Mouse (Mus musculus): ENCODE measurements around the gene Eipr1. TPM values are rescaled to one million over a fixed set of nuclear protein-coding genes. Genes with fewer than 3 reads are reported as not detected.

Gene Eipr1
- polyA plus RNA-seq (2014; fragmentation: Nextera tagmentation; extraction: Ambion mirVana): 28.2 and 29.0 TPM in 2 replicates

- Histone ChIP-seq H3K4me3 (ENCODE audit: low read depth, low read length) (peak within 1 kb of the TSS; percentile 80), H3K4me1 (ENCODE audit: control insufficient read depth, insufficient read depth, low read length) (peaks cover 5% of the 10 kb centered on the region), H3K36me3 (ENCODE audit: control insufficient read depth, insufficient read depth, low read length) (no peaks in the 10 kb centered on the region), H3K9ac (ENCODE audit: low read depth, low read length) (peak within 1 kb of the TSS; percentile 78), H3K27ac (replicated peaks; ENCODE audit: low read depth, low read length) (peak within 1 kb of the TSS; percentile 77), H3K9me3 (ENCODE audit: control insufficient read depth, low read length) (no peaks in the 10 kb centered on the region), H3K27me3 (replicated peaks; ENCODE audit: control insufficient read depth, insufficient read depth, low read length) (no peaks in the 10 kb centered on the region), H3K4me2 (ENCODE audit: low read depth, low read length) (peak within 1 kb of the TSS; percentile 94)
- ATAC-seq (ENCODE audit: low read depth) (peak; percentile 92), DNase-seq (ENCODE audit: low spot score) (peak; percentile 97)
- 6% methylated on average over 36 of the region's 36 CpGs for WGBS
Measured at GRCm38 (mm10) chr12:28751508-28752263, at the start of gene Eipr1. Eipr1 (plus strand) TSS chr12:28751803.

- Histone ChIP-seq H3K9ac (ENCODE audit: low read depth, low read length) (no peak overlapping the region), H3K27ac (replicated peaks; ENCODE audit: low read depth, low read length) (no peak overlapping the region), H3K27me3 (replicated peaks; ENCODE audit: control insufficient read depth, insufficient read depth, low read length) (no peaks in the 10 kb centered on the region), H3K4me2 (ENCODE audit: low read depth, low read length) (no peak overlapping the region), H3K4me3 (ENCODE audit: low read depth, low read length) (no peak overlapping the region), H3K36me3 (ENCODE audit: control insufficient read depth, insufficient read depth, low read length) (peaks cover 28% of the 10 kb centered on the region; the same call in 1 of the 2 replicates), H3K9me3 (ENCODE audit: control insufficient read depth, low read length) (no peaks in the 10 kb centered on the region), H3K4me1 (ENCODE audit: control insufficient read depth, insufficient read depth, low read length) (no peaks in the 10 kb centered on the region)
- 11% methylated on average over 12 of the region's 12 CpGs for WGBS
- DNase-seq (ENCODE audit: low spot score): no peak
- no peak for ATAC-seq (ENCODE audit: low read depth)
Measured at GRCm38 (mm10) chr12:28704381-28704780, 47.2 kb upstream of the Eipr1 start.

GRCm38 (mm10) chr12:28705204-28705603 is 46.4 kb upstream of the Eipr1 start:
- 79% methylated on average over 6 of the region's 6 CpGs for WGBS
- Histone ChIP-seq H3K4me1 (ENCODE audit: control insufficient read depth, insufficient read depth, low read length) (no peaks in the 10 kb centered on the region), H3K9ac (ENCODE audit: low read depth, low read length) (no peak overlapping the region), H3K27me3 (replicated peaks; ENCODE audit: control insufficient read depth, insufficient read depth, low read length) (no peaks in the 10 kb centered on the region), H3K27ac (replicated peaks; ENCODE audit: low read depth, low read length) (no peak overlapping the region), H3K4me2 (ENCODE audit: low read depth, low read length) (no peak overlapping the region), H3K4me3 (ENCODE audit: low read depth, low read length) (no peak overlapping the region), H3K36me3 (ENCODE audit: control insufficient read depth, insufficient read depth, low read length) (peaks cover 36% of the 10 kb centered on the region; the same call in 1 of the 2 replicates), H3K9me3 (ENCODE audit: control insufficient read depth, low read length) (no peaks in the 10 kb centered on the region)
- ATAC-seq (ENCODE audit: low read depth) (no peak), DNase-seq (ENCODE audit: low spot score) (no peak)

DNA sequence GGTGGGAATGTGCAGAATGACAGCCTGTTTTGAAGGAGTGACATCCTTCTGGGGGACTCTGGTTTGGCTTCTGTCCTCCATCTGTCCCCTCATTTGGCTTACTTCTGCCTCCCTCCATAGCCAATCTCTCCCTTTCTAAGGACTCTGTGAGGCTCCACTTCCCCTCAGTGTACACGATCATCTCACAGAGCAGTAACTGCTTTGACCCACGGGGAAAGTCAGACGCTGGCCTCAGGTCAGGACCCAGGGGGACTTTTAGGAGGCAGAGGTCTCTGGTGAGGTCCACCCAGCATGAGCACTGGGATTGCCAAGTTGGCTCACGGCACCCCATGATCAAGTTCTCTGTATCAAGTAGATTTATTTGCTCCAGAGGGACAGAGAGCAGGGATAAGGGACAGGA is 43.4 kb upstream of the Eipr1 start:
- H3K4me2 ChIP-seq (ENCODE audit: low read depth, low read length): no peak overlapping the region
- H3K4me3 ChIP-seq (ENCODE audit: low read depth, low read length): no peak overlapping the region
- 81% methylated on average over 4 of the region's 4 CpGs for WGBS
- H3K9me3 ChIP-seq (ENCODE audit: control insufficient read depth, low read length): no peaks in the 10 kb centered on the region
- ATAC-seq (ENCODE audit: low read depth) (no peak), DNase-seq (ENCODE audit: low spot score) (no peak)
- H3K4me1 ChIP-seq (ENCODE audit: control insufficient read depth, insufficient read depth, low read length): no peaks in the 10 kb centered on the region
- no peak overlapping the region for H3K27ac ChIP-seq (replicated peaks; ENCODE audit: low read depth, low read length)
- H3K36me3 ChIP-seq (ENCODE audit: control insufficient read depth, insufficient read depth, low read length): peaks cover 46% of the 10 kb centered on the region
- no peaks in the 10 kb centered on the region for H3K27me3 ChIP-seq (replicated peaks; ENCODE audit: control insufficient read depth, insufficient read depth, low read length)
- no peak overlapping the region for H3K9ac ChIP-seq (ENCODE audit: low read depth, low read length)

DNA sequence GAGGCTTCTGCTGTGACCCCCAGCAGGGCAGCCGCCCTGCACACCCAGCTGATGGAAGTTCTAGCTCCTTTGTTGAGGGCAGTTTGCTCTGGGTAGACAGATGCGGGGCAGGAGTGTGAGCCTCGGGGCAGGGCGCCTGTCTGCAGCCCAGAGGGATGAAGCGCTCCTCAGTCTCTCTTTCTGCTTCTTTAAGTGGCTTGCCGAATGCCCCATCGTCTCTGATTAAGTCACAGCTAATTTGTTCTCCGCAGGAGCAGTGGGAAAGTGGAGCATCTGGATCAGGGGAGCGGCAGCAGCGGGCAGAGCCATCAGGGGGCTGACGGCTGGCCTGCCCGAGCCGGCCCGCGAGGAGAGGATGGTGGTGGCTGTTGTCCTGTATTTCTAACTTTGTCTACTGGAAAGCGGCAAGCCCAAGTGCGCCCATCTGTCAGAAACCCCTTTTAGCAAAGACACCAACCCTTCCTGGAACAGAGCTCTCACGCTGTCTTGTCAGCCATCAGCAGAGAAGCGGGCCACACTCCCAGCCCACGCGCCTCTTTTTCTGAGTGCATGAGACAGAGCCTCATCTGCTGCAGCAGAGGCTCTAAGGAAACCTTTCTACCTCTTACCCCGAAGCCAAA is 40.9 kb upstream of the Eipr1 start:
- DNase-seq (ENCODE audit: low spot score) (no peak), ATAC-seq (ENCODE audit: low read depth) (peak; percentile 26; the same call in 1 of the 2 replicates)
- H3K27ac ChIP-seq (replicated peaks; ENCODE audit: low read depth, low read length): no peak overlapping the region
- no peak overlapping the region for H3K4me3 ChIP-seq (ENCODE audit: low read depth, low read length)
- no peak overlapping the region for H3K9ac ChIP-seq (ENCODE audit: low read depth, low read length)
- no peaks in the 10 kb centered on the region for H3K27me3 ChIP-seq (replicated peaks; ENCODE audit: control insufficient read depth, insufficient read depth, low read length)
- H3K4me1 ChIP-seq (ENCODE audit: control insufficient read depth, insufficient read depth, low read length): no peaks in the 10 kb centered on the region
- 68% methylated on average over 21 of the region's 22 CpGs for WGBS
- no peak overlapping the region for H3K4me2 ChIP-seq (ENCODE audit: low read depth, low read length)
- peaks cover 51% of the 10 kb centered on the region for H3K36me3 ChIP-seq (ENCODE audit: control insufficient read depth, insufficient read depth, low read length)
- no peaks in the 10 kb centered on the region for H3K9me3 ChIP-seq (ENCODE audit: control insufficient read depth, low read length)

DNA sequence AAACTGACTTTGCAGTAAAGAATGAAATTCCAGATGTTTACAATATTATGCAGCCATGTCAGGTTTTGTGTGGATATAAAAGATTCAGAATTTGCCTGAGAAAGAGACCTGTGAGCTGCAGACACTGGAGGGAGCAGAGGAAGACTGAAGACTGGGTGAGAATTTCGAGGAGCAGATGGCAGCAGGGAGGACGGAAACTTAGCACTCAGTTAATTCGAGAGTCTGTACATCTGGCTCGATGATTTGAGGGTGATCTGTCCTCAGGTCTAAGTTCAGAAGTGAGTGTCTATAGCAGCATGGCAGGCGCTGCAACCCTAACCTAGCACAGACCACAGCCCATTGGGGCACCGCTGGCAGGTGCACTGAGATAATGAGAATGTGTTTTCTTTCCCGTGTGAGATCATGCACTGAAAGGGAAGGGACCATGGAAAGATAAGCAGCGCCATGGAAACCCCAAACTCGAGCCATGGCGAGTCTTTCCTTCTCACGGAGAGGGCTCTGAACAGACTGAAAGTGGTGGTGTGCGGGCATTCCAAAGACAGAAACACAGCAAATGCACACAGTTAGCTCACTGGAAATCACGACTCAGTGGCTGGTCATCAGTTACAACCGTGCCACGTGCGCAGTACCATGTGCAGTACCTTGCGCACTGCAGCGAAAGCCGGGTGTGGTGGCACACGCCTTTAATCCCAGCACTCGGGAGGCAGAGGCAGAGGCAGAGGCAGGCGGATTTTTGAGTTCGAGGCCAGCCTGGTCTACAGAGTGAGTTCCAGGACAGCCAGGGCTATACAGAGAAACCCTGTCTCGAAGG is 36.6 kb upstream of the Eipr1 start:
- ATAC-seq (ENCODE audit: low read depth) (no peak), DNase-seq (ENCODE audit: low spot score) (no peak)
- no peaks in the 10 kb centered on the region for H3K4me1 ChIP-seq (ENCODE audit: control insufficient read depth, insufficient read depth, low read length)
- no peak overlapping the region for H3K4me2 ChIP-seq (ENCODE audit: low read depth, low read length)
- H3K27ac ChIP-seq (replicated peaks; ENCODE audit: low read depth, low read length): no peak overlapping the region
- H3K9ac ChIP-seq (ENCODE audit: low read depth, low read length): no peak overlapping the region
- H3K9me3 ChIP-seq (ENCODE audit: control insufficient read depth, low read length): no peaks in the 10 kb centered on the region
- no peak overlapping the region for H3K4me3 ChIP-seq (ENCODE audit: low read depth, low read length)
- H3K36me3 ChIP-seq (ENCODE audit: control insufficient read depth, insufficient read depth, low read length): peaks cover 49% of the 10 kb centered on the region
- whole genome bisulfite sequencing: 90% methylated on average over 24 of the region's 24 CpGs
- H3K27me3 ChIP-seq (replicated peaks; ENCODE audit: control insufficient read depth, insufficient read depth, low read length): no peaks in the 10 kb centered on the region

DNA sequence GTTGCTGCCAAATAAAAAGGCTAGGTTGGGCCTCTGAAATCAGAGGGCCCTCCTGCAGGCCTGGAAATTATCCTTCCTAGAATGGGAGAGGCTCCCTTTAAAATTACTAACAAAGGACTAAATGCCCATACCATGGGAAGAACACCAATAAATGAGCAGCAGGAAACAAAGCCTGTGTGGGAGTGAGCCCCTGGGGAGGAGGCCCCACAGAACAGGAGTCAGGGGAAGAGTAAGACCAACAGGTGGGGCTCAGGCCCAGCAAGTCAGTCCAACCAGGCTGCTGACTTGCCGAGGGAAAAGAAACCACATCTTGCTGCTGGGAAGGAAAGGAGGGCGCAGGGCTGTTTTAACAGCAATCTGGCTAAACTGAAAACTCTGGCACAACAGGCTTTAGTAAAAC is 34.5 kb upstream of the Eipr1 start:
- H3K36me3 ChIP-seq (ENCODE audit: control insufficient read depth, insufficient read depth, low read length): peaks cover 51% of the 10 kb centered on the region
- no peak overlapping the region for H3K4me3 ChIP-seq (ENCODE audit: low read depth, low read length)
- WGBS: 77% methylated on average over 2 of the region's 2 CpGs
- no peaks in the 10 kb centered on the region for H3K27me3 ChIP-seq (replicated peaks; ENCODE audit: control insufficient read depth, insufficient read depth, low read length)
- no peak for DNase-seq (ENCODE audit: low spot score)
- no peaks in the 10 kb centered on the region for H3K9me3 ChIP-seq (ENCODE audit: control insufficient read depth, low read length)
- ATAC-seq (ENCODE audit: low read depth): no peak
- no peak overlapping the region for H3K9ac ChIP-seq (ENCODE audit: low read depth, low read length)
- H3K27ac ChIP-seq (replicated peaks; ENCODE audit: low read depth, low read length): no peak overlapping the region
- no peaks in the 10 kb centered on the region for H3K4me1 ChIP-seq (ENCODE audit: control insufficient read depth, insufficient read depth, low read length)
- no peak overlapping the region for H3K4me2 ChIP-seq (ENCODE audit: low read depth, low read length)

GRCm38 (mm10) chr12:28718106-28718505 is 33.5 kb upstream of the Eipr1 start:
- ATAC-seq (ENCODE audit: low read depth) (no peak), DNase-seq (ENCODE audit: low spot score) (no peak)
- Histone ChIP-seq H3K27ac (replicated peaks; ENCODE audit: low read depth, low read length) (no peak overlapping the region), H3K36me3 (ENCODE audit: control insufficient read depth, insufficient read depth, low read length) (peaks cover 49% of the 10 kb centered on the region), H3K27me3 (replicated peaks; ENCODE audit: control insufficient read depth, insufficient read depth, low read length) (no peaks in the 10 kb centered on the region), H3K4me3 (ENCODE audit: low read depth, low read length) (no peak overlapping the region), H3K9me3 (ENCODE audit: control insufficient read depth, low read length) (no peaks in the 10 kb centered on the region), H3K4me1 (ENCODE audit: control insufficient read depth, insufficient read depth, low read length) (no peaks in the 10 kb centered on the region), H3K4me2 (ENCODE audit: low read depth, low read length) (no peak overlapping the region), H3K9ac (ENCODE audit: low read depth, low read length) (no peak overlapping the region)
- 78% methylated on average over 2 of the region's 2 CpGs for whole genome bisulfite sequencing

Data from embryonic facial prominence, embryonic 14.5 days (tissue).